In genomic region chr19:20555365-20555764, GRCm38 (mm10) we compare ENCODE assay signal across 31 mouse cellular contexts.
"Had no signal": no experiment of that assay in that cellular context is flagged by ENCODE, and none has a peak within 500 bp of the region (broad histone marks: within the 10 kb centered on the region; RNA-seq: fewer than 3 reads in every experiment).

No protein-coding gene starts in this region.

- H3K9me3 ChIP-seq: limb, embryonic 10.5 days; limb, embryonic 12.5 days; limb, embryonic 13.5 days; limb, embryonic 15.5 days; liver, embryonic 12.5 days; liver, embryonic 13.5 days; liver, embryonic 15.5 days; lung, embryonic 15.5 days; megakaryocyte, embryonic 14.5 days; midbrain, embryonic 10.5 days; midbrain, embryonic 12.5 days; midbrain, embryonic 13.5 days; midbrain, embryonic 15.5 days; neural tube, embryonic 12.5 days had no signal

- H3K27ac ChIP-seq: limb, embryonic 10.5 days; limb, embryonic 12.5 days; limb, embryonic 13.5 days; limb, embryonic 15.5 days; liver, embryonic 12.5 days; liver, embryonic 13.5 days; liver, embryonic 14.5 days; liver, embryonic 15.5 days; lung, embryonic 15.5 days; macrophage; midbrain, embryonic 10.5 days; midbrain, embryonic 12.5 days; midbrain, embryonic 13.5 days; midbrain, embryonic 15.5 days; neural tube, embryonic 12.5 days had no signal

- ATAC-seq: liver, embryonic 12.5 days; liver, postnatal 0 days; lung, postnatal 0 days; midbrain, embryonic 13.5 days; midbrain, embryonic 15.5 days; midbrain, embryonic 16.5 days had no signal

- H3K27me3 ChIP-seq: limb, embryonic 12.5 days; limb, embryonic 13.5 days; limb, embryonic 15.5 days; liver, embryonic 12.5 days; liver, embryonic 13.5 days; liver, embryonic 15.5 days; lung, embryonic 15.5 days; megakaryocyte, embryonic 14.5 days; midbrain, embryonic 12.5 days; midbrain, embryonic 13.5 days; midbrain, embryonic 15.5 days; neural tube, embryonic 12.5 days had no signal

- H3K4me1 ChIP-seq: limb, embryonic 10.5 days; limb, embryonic 12.5 days; limb, embryonic 13.5 days; limb, embryonic 15.5 days; lung, embryonic 15.5 days; midbrain, embryonic 10.5 days; midbrain, embryonic 12.5 days; midbrain, embryonic 13.5 days; midbrain, embryonic 15.5 days; neural tube, embryonic 12.5 days had no signal

- DNase-seq: left cerebral cortex, postnatal 4 days; liver; liver, embryonic 13.5 days; liver, postnatal 0 days; lung, adult 18-20 months; lung, adult 2 months; lung, embryonic 14.5 days; lung, postnatal 10 days; lung, postnatal 14 days; lung, postnatal 36 days; lung, postnatal 4 days; midbrain, embryonic 14.5 days had no signal

- H3K4me3 ChIP-seq: limb, embryonic 10.5 days; limb, embryonic 12.5 days; limb, embryonic 13.5 days; limb, embryonic 15.5 days; liver, embryonic 12.5 days; liver, embryonic 13.5 days; liver, embryonic 15.5 days; lung, embryonic 15.5 days; megakaryocyte, embryonic 14.5 days; midbrain, embryonic 10.5 days; midbrain, embryonic 12.5 days; midbrain, embryonic 13.5 days; midbrain, embryonic 15.5 days; myocyte; neural tube, embryonic 12.5 days had no signal

- H3K9ac ChIP-seq: limb, embryonic 12.5 days; limb, embryonic 13.5 days; limb, embryonic 15.5 days; liver, embryonic 12.5 days; liver, embryonic 13.5 days; liver, embryonic 14.5 days; liver, embryonic 15.5 days; liver, postnatal 0 days; lung, embryonic 14.5 days; lung, embryonic 15.5 days; midbrain, embryonic 12.5 days; midbrain, embryonic 13.5 days; midbrain, embryonic 15.5 days; neural tube, embryonic 12.5 days had no signal

- H3K4me2 ChIP-seq: limb, embryonic 12.5 days; limb, embryonic 13.5 days; limb, embryonic 15.5 days; liver, embryonic 12.5 days; liver, embryonic 13.5 days; liver, embryonic 15.5 days; lung, embryonic 14.5 days; lung, embryonic 15.5 days; midbrain, embryonic 11.5 days; midbrain, embryonic 12.5 days; midbrain, embryonic 13.5 days; midbrain, embryonic 15.5 days; neural tube, embryonic 12.5 days had no signal

- H3K36me3 ChIP-seq: limb, embryonic 10.5 days; limb, embryonic 12.5 days; limb, embryonic 13.5 days; limb, embryonic 15.5 days; liver, embryonic 12.5 days; liver, embryonic 13.5 days; liver, embryonic 15.5 days; lung, embryonic 15.5 days; midbrain, embryonic 10.5 days; midbrain, embryonic 12.5 days; midbrain, embryonic 13.5 days; midbrain, embryonic 15.5 days; neural tube, embryonic 12.5 days had no signal
